Mouse (Mus musculus) liver, embryonic 14.5 days (tissue): ENCODE data around the gene Tmem151b. TPM values are rescaled to one million over a fixed set of nuclear protein-coding genes. Genes with fewer than 3 reads are reported as not detected.

ENCODE experiments used
- ATAC-seq: fragments of 200-750 bp; cut with Nextera tagmentation; 2 replicates; pipeline ENCODE4 v1.8.0; 2017; ENCODE audit warnings: moderate number of reproducible peaks, mild to moderate bottlenecking, moderate library complexity; ENCODE audit not compliant: insufficient read depth
- DNase-seq, 3 experiments: peaks; one replicate each; pipeline ENCODE4 v3.0.0-alpha.2; 2012 to 2013; ENCODE audit warnings: low read depth in 3 of 3, low spot score in 3 of 3
- H3K27ac ChIP-seq: fragments of 300-500 bp; sonication (generic); 2 replicates; pipeline ENCODE4 v1.5.1; 2014; ENCODE audit warnings: moderate library complexity, mild to moderate bottlenecking, control low read depth, inconsistent platforms
- H3K27me3 ChIP-seq: fragments of 300-500 bp; sonication (generic); 2 replicates; pipeline ENCODE4 v1.6.1; 2014; ENCODE audit warnings: mild to moderate bottlenecking, low read length, moderate library complexity; ENCODE audit not compliant: control insufficient read depth, insufficient read depth
- H3K36me3 ChIP-seq: fragments of 300-500 bp; sonication (generic); replicated peaks from 2 replicates; pipeline ENCODE4 v1.6.1; 2014; ENCODE audit warnings: low read depth; ENCODE audit not compliant: control insufficient read depth, insufficient read depth
- H3K4me1 ChIP-seq, 2 experiments: fragments of 200-500 bp in 1 of 2; fragments of 300-500 bp in 1 of 2; sonication (generic) in 1 of 2; replicated peaks; 2 replicates each; pipeline ENCODE4 v1.6.1; 2012 to 2014; ENCODE audit warnings: antibody characterized with exemption in 1 of 2, inconsistent platforms in 1 of 2, low read length in 1 of 2; ENCODE audit not compliant: control insufficient read depth in 2 of 2, insufficient read depth in 2 of 2
- H3K4me2 ChIP-seq: fragments of 300-500 bp; sonication (generic); 2 replicates; pipeline ENCODE4 v1.6.1; 2014; ENCODE audit warnings: low read depth, mild to moderate bottlenecking, control low read depth, moderate library complexity
- H3K4me3 ChIP-seq, 2 experiments: fragments of 200-500 bp in 1 of 2; fragments of 300-500 bp in 1 of 2; sonication (generic) in 1 of 2; 2 replicates each; pipeline ENCODE4 v1.5.1; 2012 to 2014; ENCODE audit warnings: low read depth in 2 of 2, low read length in 2 of 2, mild to moderate bottlenecking in 2 of 2, control low read depth in 1 of 2, inconsistent platforms in 1 of 2, moderate library complexity in 1 of 2; ENCODE audit not compliant: insufficient read depth in 1 of 2
- H3K9ac ChIP-seq: fragments of 300-500 bp; sonication (generic); replicated peaks from 2 replicates; pipeline ENCODE4 v1.6.1; 2014; ENCODE audit warnings: mild to moderate bottlenecking, control low read depth, moderate library complexity
- H3K9me3 ChIP-seq: fragments of 300-500 bp; sonication (generic); 2 replicates; pipeline ENCODE4 v1.6.1; 2016; ENCODE audit warnings: low read length, mixed read lengths; ENCODE audit not compliant: control insufficient read depth
- CTCF ChIP-seq: IDR thresholded peaks from 2 replicates; pipeline ENCODE4 v1.5.1; 2016; ENCODE audit warnings: antibody characterized with exemption, low read depth, control low read depth
- EP300 ChIP-seq: IDR thresholded peaks from 2 replicates; pipeline ENCODE4 v1.6.1; 2016; ENCODE audit warnings: antibody characterized with exemption, low read depth
- WGBS: fragments of 180-500 bp; shearing (Covaris S2); extraction: QIAGEN DNeasy Blood & Tissue Kit; methylation state at CpG from one replicate; pipeline ENCODE4 v1.1.7; 2014; ENCODE audit not compliant: insufficient replicate concordance; 5-methylcytosine and 5-hydroxymethylcytosine counted together
- polyA plus RNA-seq, 2 experiments: library from polyadenylated mRNA; depleted of rRNA in 1 of 2; stranded (reverse) in 1 of 2; unstranded in 1 of 2; fragments of >200 nt; fragmentation: Nextera tagmentation in 1 of 2; extraction: Ambion mirVana in 1 of 2; gene quantifications; 2 replicates each; pipeline versions ENCODE4 v1.2.1 to v1.2.3; 2012 to 2014

Gene Tmem151b
- polyA plus RNA-seq, 2 experiments, result 0.08 TPM; not detected in 1

DNA sequence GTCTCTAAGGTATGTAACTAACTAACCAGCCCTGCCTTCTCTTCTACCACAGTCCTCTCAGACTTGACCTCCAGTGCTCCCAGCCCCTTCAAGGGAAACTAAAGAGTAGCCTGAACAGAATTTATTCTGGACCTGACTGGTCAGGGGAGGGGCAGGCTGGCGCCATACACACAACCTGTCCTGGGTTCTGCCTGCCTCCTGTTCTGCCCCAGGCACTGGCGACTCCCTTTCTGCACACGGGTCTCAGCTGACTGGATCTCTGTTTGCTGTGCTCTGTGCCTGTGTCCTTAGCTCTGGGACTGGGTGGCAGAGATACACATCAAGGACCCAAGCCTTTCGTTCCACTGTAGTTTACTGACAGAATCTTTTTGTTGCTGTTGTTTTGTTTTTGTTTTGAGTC is 30.1 kb upstream of the Tmem151b start:
- H3K9me3 ChIP-seq, result no peaks in the 10 kb centered on the region
- no peak overlapping the region for H3K27ac ChIP-seq
- peaks cover 8% of the 10 kb centered on the region for H3K36me3 ChIP-seq
- H3K9ac ChIP-seq, result no peak overlapping the region
- TF ChIP-seq CTCF, result no peak
- TF ChIP-seq EP300, result no peak
- H3K4me2 ChIP-seq, result no peak overlapping the region
- DNase-seq (no peak), ATAC-seq (no peak)
- WGBS, result 70% methylated on average over 4 of the region's 4 CpGs
- no peaks in the 10 kb centered on the region for H3K27me3 ChIP-seq
- no peak overlapping the region for H3K4me3 ChIP-seq
- H3K4me1 ChIP-seq, result peaks cover 21 to 30% of the 10 kb centered on the region in 2 experiments

DNA sequence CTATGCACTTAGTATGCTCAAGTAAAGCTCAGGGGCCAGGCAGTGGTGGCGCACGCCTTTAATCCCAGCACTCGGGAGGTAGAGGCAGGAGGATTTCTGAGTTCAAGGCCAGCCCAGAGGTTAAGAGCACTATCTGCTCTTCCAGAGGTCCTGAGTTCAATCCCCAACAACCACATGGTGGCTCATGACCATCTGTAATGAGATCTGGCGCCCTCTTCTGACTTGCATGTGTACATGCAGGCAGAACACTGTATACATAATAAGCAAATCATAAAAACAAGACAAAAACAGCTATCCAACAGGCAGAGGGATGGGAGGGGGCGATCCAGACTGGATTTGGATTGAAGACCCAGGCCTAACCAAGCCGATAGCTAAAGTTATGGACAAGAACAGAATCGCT is 29.4 kb upstream of the Tmem151b start:
- Histone ChIP-seq H3K9ac (no peak overlapping the region), H3K36me3 (peaks cover under 1% of the 10 kb centered on the region; the same call in 1 of the 2 replicates), H3K9me3 (no peaks in the 10 kb centered on the region), H3K4me1 (peaks cover 24 to 33% of the 10 kb centered on the region in 2 experiments), H3K4me3 (no peak overlapping the region), H3K4me2 (no peak overlapping the region), H3K27ac (no peak overlapping the region), H3K27me3 (no peaks in the 10 kb centered on the region)
- TF ChIP-seq EP300, result no peak
- peak; percentile 84 for TF ChIP-seq CTCF
- DNase-seq (peak in 1 of 3 experiments; percentile 47), ATAC-seq (no peak)
- 46% methylated on average over 7 of the region's 7 CpGs for WGBS

DNA sequence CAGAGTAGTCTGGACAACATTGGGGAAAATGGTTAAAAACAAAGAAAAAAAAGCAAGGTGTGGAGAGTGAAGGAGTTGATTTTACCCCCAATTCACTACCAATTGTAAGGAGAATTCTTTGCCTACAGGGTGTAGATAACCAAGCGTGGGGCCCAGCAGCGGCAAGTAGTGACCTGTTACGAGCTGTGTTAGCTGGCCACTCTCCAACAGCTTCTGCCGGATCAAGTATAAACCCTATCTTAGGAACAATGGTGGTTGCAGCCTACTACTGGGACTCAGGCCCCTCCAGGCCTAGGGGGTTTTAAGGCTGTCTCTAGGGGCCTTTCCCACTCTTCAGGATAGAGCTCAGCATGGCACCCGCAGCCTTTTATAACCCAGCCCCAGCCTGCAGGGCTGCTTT is 28.8 kb upstream of the Tmem151b start:
- WGBS, result 57% methylated on average over 5 of the region's 5 CpGs
- H3K4me2 ChIP-seq, result no peak overlapping the region
- H3K27ac ChIP-seq, result peak overlapping the region; percentile 15; the same call in 1 of the 2 replicates
- no peak overlapping the region for H3K9ac ChIP-seq
- H3K27me3 ChIP-seq, result no peaks in the 10 kb centered on the region
- DNase-seq (no peak), ATAC-seq (no peak)
- no peak overlapping the region for H3K4me3 ChIP-seq
- no peaks in the 10 kb centered on the region for H3K36me3 ChIP-seq
- peaks cover 20 to 30% of the 10 kb centered on the region in 2 experiments for H3K4me1 ChIP-seq
- H3K9me3 ChIP-seq, result no peaks in the 10 kb centered on the region
- TF ChIP-seq CTCF (no peak), EP300 (no peak)

DNA sequence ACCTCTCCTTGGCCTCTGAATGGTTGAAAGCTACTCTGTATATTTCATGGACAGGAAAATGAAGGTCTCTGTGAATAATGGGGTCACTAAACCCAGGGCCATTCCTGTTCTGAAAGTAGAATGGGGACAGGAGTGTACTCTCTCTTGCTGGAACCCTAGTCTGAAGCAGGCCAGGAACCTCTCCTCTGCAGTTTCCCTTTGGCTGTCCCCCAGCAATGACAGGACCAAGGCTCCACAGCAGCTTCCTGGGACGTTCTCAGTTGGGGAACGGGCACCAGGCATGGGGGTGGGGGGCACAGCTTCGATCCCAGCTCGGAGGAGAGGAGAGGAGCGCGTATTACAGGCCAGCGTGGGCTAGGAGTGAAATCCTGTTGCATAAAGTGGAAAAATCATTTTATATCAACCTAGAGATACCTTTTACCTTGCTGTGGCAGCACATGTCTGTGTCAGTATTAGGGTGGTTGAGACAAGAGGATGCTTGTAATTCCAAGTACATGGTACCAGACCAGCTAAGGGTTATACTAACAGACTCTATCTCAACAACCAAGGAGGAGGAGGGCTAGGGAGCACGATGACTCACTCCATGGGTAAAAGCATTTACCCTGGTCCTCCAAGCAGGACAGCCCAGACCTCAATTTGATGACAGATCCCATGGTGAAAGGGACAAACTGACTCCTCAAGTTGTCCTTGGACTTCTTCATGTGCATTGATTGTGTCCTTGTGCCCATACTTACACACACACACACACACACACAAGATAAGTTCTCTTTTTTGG is 25.8 kb upstream of the Tmem151b start:
- no peak overlapping the region for H3K4me3 ChIP-seq
- H3K4me1 ChIP-seq, result peaks cover 4 to 8% of the 10 kb centered on the region in 2 experiments
- no peak for ATAC-seq
- no peak for DNase-seq
- no peak overlapping the region; the same call in 1 of the 2 replicates for H3K4me2 ChIP-seq
- no peaks in the 10 kb centered on the region for H3K27me3 ChIP-seq
- H3K9me3 ChIP-seq, result no peaks in the 10 kb centered on the region
- no peak for TF ChIP-seq CTCF
- TF ChIP-seq EP300, result no peak
- no peak overlapping the region for H3K9ac ChIP-seq
- peaks cover 17% of the 10 kb centered on the region for H3K36me3 ChIP-seq
- no peak overlapping the region for H3K27ac ChIP-seq
- WGBS, result 87% methylated on average over 8 of the region's 8 CpGs

DNA sequence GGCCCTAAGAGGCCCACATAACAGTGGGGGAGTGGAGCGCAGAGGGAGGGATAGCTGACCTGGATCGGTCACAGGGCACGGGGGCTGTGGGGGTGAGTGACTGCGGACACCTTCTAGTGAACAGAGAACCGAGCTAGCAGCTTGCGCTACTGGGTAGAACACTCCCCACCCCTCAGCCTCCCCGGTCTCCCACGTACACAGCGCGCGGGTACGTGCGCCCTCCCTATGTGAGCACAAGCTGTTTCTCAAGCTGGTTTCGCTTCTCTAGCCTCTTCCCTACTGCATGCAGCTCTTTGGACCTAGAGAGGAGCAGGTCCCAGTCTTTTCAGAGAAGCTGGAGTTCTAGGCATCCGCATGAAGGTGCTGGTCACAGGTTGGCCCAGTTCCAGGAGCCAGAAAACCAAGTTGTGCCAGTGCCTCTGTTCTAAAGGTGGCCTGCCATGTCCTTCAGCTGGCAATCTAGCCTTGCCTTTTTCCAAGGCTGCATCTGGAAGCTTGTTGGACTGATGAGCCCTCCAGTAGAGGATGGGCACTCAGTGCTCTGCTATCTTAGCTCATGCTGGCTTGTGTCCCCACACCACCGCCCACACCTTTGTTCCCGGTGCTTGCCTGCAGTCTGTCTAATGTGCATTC is 24.8 kb upstream of the Tmem151b start:
- DNase-seq, result no peak
- Histone ChIP-seq H3K9me3 (no peaks in the 10 kb centered on the region), H3K4me1 (peaks cover 4 to 8% of the 10 kb centered on the region in 2 experiments), H3K27me3 (no peaks in the 10 kb centered on the region), H3K36me3 (peaks cover 28% of the 10 kb centered on the region), H3K27ac (peak overlapping the region; percentile 75), H3K4me2 (peak overlapping the region; percentile 100), H3K4me3 (peak overlapping the region; percentile 80 to 100), H3K9ac (peak overlapping the region; percentile 97)
- peak; percentile 47 for ATAC-seq
- TF ChIP-seq EP300 (no peak), CTCF (no peak)
- 3% methylated on average over 17 of the region's 17 CpGs for WGBS
